Mouse (Mus musculus) MEL-GATA-1-ER (cell line): ENCODE results near the gene Xndc1.
"Not testable (repeated sequence)": the region's sequence is repeated elsewhere in the genome, so short reads cannot be mapped to it uniquely, and the experiment has no call there.

Experiments
- DNase-seq: peaks from one replicate; pipeline ENCODE4 v3.0.0-alpha.2; 2012; ENCODE audit warnings: low read depth; ENCODE audit errors: extremely low read depth

Xndc1 gene

GRCm38 (mm10) chr7:102065046-102065891 lies at the start of gene Xndc1, which contains the start of the genes Rnf121 and Xntrpc:
Gene Xndc1, plus strand, starts transcription at chr7:102065511.
Gene Rnf121, minus strand, starts transcription at chr7:102065469.
Gene Xntrpc, plus strand, starts transcription at chr7:102065713.
- DNase-seq, result peak; percentile 88

- no peak for DNase-seq
Observed at GRCm38 (mm10) chr7:102016936-102017335, 48.4 kb upstream of the Xndc1 start.

GRCm38 (mm10) chr7:102017452-102017851 lies 47.9 kb upstream of the Xndc1 start:
- no peak for DNase-seq

- DNase-seq, result no peak
Observed at GRCm38 (mm10) chr7:102018034-102018433, 47.3 kb upstream of the Xndc1 start.

GRCm38 (mm10) chr7:102018590-102018989 lies 46.7 kb upstream of the Xndc1 start, which contains the start of gene Il18bp:
Gene Il18bp, minus strand, starts transcription at chr7:102018690.
- DNase-seq, result no peak

GRCm38 (mm10) chr7:102019362-102019761 lies 45.9 kb upstream of the Xndc1 start:
- no peak for DNase-seq

- DNase-seq, result not testable (repeated sequence)
Observed at GRCm38 (mm10) chr7:102020934-102021333, 44.4 kb upstream of the Xndc1 start.

- DNase-seq, result no peak
Observed at GRCm38 (mm10) chr7:102023821-102024220, 41.5 kb upstream of the Xndc1 start.

GRCm38 (mm10) chr7:102025187-102026119 lies 39.9 kb upstream of the Xndc1 start:
- no peak for DNase-seq

- no peak for DNase-seq
Observed at GRCm38 (mm10) chr7:102034904-102035303, 30.4 kb upstream of the Xndc1 start.

- DNase-seq, result no peak
Observed at GRCm38 (mm10) chr7:102035534-102035933, 29.8 kb upstream of the Xndc1 start.

- DNase-seq, result no peak
Observed at GRCm38 (mm10) chr7:102037318-102037717, 28.0 kb upstream of the Xndc1 start.

GRCm38 (mm10) chr7:102042314-102042713 lies 23.0 kb upstream of the Xndc1 start:
- DNase-seq, result no peak

- DNase-seq, result not testable (repeated sequence)
Observed at GRCm38 (mm10) chr7:102048524-102048923, 16.8 kb upstream of the Xndc1 start.

GRCm38 (mm10) chr7:102061353-102061752 lies 4.0 kb upstream of the Xndc1 start:
- no peak for DNase-seq

GRCm38 (mm10) chr7:102062203-102062602 lies 3.1 kb upstream of the Xndc1 start:
- no peak for DNase-seq

GRCm38 (mm10) chr7:102063891-102064290 lies 1.4 kb upstream of the Xndc1 start:
- DNase-seq, result no peak

- DNase-seq, result no peak
Observed at GRCm38 (mm10) chr7:102064655-102065045, 661 bp upstream of the Xndc1 start.

GRCm38 (mm10) chr7:102066363-102066762 lies 1.1 kb downstream of the Xndc1 start:
- no peak for DNase-seq

- no peak for DNase-seq
Observed at GRCm38 (mm10) chr7:102076714-102077296, 11.5 kb downstream of the Xndc1 start.

GRCm38 (mm10) chr7:102078517-102078916 lies 13.2 kb downstream of the Xndc1 start:
- DNase-seq, result no peak
